Mouse (Mus musculus) urinary bladder, postnatal 25 days (tissue): ENCODE results near the gene 2310034G01Rik.

Experiments
- DNase-seq: peaks from one replicate; pipeline ENCODE4 v3.0.0; 2022; ENCODE audit warnings: low spot score

The 2310034G01Rik gene

GRCm38 (mm10) chr19:46328081-46329030 lies 21.7 kb downstream of the 2310034G01Rik start, which contains the start of gene Fbxl15:
TSS of gene Fbxl15 (plus strand) at chr19:46328184.
- DNase-seq = peak; percentile 88

DNA sequence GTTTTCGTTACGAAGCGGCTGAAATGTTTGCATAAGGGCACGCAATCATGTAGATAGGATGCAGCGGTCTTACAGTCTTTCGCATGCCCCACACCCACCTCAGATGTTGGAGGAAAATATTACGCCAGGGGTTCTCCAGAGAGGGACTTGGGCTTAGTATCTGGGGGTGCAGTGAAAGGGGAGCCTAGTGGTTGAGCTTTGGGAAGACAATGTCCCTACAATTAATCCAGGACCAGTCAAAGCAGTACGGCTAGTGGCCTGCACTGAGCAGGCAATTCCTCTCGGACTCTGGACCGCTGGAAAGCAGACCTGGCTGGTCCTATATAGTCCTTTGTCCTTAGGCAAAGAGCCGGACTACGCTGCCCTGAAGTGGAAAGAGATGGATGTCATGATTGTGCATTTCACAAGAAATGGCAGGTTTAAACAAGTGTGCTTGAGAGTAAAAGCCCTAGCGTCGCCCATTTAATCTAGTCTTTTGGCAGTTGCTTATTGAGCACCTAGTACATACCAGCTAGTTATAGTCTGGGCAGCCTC lies 22.5 kb downstream of the 2310034G01Rik start:
- DNase-seq = no peak

DNA sequence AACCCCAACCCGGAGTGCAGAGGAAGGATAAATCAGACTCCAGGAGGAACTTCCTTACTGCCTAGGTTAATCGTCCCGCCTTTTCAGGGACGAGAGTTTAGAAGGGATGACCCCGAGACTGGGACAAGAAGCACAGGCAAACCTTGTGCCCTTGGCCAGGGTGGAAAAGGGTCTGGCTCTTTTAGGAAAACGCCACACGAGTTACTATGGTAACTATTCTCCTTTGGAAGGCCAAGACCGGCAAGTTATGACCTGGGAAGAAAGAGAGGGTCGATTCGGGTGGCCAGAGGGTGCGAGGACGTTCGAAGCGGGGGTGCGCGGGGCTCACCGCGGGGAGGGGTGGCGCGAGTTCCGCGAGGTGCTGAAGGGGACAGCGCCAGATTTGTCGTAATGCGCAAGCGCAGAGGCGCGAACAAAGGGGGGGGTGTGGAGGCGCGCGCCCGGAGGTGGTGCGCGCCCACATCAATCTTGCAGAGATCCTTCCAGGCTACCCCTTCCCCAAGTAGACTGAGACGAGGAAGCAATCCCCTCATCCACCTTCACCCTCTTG lies 23.3 kb downstream of the 2310034G01Rik start, which contains the start of gene Psd:
Gene Psd (minus strand): TSS at position 401 of the 550 bp plus-strand sequence.
- no peak for DNase-seq

DNA sequence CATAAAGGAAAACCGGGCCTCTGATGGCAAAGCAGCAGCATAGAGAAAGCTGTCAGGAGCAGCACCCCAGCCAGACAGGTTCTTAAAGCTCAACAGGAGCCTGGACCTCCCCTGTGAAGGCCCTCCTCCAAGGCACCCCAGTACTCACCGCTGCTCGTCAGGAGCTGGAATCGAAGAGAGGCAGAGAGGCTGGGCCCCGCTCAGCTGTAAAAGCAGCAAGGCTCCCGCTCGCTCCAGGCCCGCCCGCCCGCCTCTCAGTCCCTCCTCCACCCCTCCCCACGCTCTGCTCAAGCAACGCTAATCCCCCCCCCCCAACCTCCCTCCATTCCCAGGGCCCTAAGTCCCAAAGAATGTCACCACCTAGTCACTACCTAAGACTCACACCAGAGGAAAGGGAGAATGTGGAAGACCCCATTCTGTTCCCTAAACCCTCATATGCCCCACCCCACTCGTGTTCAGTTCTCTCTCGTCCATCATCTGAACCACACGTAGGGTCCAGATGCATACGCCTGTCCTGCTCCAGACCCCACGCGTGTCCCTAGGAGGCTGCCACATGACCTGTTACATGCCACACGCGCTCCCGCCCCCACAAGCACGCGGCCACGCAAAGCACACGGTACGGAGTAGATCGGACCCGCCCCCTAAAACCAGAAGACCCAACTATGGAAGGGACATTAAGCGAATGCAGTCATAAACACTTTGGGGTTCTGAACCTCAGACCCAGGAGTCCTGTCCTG lies 23.9 kb downstream of the 2310034G01Rik start:
- no peak for DNase-seq

DNA sequence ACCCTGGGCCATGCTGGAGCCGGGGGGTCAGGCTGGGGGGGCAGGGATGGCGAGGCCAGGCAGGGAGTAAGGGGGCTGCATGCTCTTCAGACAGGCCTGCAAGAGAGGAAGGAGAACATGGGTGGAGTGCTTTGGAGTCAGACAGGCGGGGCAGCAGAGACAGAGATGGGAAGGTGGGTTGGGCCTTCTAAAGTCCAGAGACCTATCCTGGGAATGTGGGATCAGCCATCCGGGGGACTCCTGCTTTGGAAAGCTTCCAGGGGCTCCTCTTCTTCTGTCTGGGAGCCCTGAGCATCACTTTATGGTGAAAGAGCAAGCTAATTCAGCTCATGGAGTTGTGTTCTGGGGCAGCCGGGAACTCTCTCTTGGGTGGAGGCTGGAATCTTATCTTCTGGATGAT lies 25.2 kb downstream of the 2310034G01Rik start:
- no peak for DNase-seq

GRCm38 (mm10) chr19:46324366-46324765 lies 25.7 kb downstream of the 2310034G01Rik start:
- DNase-seq = no peak

GRCm38 (mm10) chr19:46323716-46324115 lies 26.4 kb downstream of the 2310034G01Rik start:
- DNase-seq = no peak

GRCm38 (mm10) chr19:46322996-46323572 lies 27.0 kb downstream of the 2310034G01Rik start:
- DNase-seq = no peak

- no peak for DNase-seq
Observed at GRCm38 (mm10) chr19:46322144-46322995, 27.7 kb downstream of the 2310034G01Rik start.

GRCm38 (mm10) chr19:46321101-46321943 lies 28.8 kb downstream of the 2310034G01Rik start:
- no peak for DNase-seq

GRCm38 (mm10) chr19:46320076-46320785 lies 29.9 kb downstream of the 2310034G01Rik start:
- DNase-seq = no peak

DNA sequence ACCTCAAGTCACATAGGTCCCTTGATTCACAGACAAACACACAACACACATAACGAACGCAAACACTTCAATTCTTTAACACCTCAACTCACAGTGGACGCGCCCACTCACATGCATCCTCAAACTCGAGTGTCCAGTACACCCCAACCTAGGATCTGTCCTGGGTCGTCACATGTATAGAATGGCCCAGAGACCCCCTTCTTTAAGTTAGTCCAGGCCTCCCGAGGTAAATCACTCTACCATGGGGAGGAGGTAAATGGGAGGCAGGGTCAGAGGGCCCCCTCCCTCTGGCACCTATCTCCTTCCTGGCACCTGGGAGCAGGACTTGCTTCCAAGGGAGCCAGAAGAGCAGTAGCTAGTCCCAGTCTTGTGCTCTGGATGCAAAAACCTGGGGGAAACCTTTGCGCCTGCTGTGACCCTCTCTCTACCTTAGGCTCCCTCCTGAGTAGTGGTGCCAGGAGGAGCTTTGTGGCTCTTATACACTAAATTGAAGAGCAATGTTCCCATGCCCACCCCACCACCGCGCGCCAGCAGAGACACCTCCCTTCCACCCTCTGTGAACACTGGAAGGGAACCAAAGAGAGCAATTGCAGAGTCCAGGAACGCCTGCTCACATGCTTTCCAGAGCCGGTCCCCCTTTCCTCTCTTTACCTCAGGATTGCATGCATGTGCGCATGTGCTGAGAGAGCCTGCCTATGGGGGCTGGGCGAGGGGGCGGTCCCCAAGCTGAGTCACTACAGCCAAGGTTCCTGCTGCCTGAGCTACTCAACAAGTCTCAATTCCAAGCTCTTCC lies 31.3 kb downstream of the 2310034G01Rik start:
- DNase-seq = peak; percentile 72

- DNase-seq = no peak
Observed at GRCm38 (mm10) chr19:46318031-46318471, 32.1 kb downstream of the 2310034G01Rik start.

GRCm38 (mm10) chr19:46317546-46317885 lies 32.6 kb downstream of the 2310034G01Rik start:
- no peak for DNase-seq

- DNase-seq = no peak
Observed at GRCm38 (mm10) chr19:46316846-46317545, 33.1 kb downstream of the 2310034G01Rik start.

DNA sequence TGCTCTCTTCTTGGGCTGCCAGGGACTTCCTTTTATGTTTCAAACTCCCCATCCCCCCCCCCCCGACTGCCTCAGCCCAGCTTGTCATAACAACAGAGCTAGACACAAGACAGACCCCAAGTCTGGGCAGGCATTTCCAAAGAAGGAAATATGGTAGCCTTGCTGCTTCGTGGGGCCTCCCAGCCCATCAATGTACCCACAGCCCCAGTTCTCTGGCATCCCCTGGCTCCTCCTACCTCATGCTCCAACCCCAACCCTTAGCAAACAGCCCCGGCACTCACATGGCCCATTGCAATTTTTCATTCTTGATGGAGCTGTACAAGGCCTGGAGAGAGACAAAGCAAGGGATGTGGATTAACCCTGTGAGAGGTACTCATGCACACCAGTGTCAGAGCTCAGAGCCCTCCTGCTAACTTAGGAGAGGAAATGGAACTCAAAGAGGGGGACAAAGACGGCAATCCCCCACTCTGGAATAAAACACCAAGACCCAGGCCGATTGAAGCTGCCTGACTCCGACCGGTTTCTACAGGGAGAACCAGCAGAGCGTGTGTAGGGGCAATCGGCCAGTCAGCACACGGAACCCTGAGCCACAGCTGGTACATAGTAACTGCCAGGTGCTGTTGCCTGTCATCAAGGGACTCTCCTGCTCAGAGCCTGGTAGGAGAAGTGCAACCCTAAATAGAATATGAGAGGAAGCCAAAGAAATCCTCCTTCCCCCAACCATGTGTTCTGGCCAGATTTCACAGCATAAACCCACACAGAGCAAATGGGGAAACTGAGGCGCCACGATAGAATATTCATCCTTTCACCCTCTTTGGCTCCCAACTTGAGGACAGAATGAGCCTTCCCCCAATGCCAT lies 34.1 kb downstream of the 2310034G01Rik start:
- DNase-seq = no peak
